Mouse (Mus musculus) intestine, embryonic 16.5 days (tissue): Measurements from ENCODE around the gene Smco1. TPM values are rescaled to one million over a fixed set of nuclear protein-coding genes. Genes with fewer than 3 reads are reported as not detected.
"Not testable (repeated sequence)": the region's sequence is repeated elsewhere in the genome, so short reads cannot be mapped to it uniquely, and the experiment has no call there.

Experiments
- ATAC-seq: fragments of 200-750 bp; cut with Nextera tagmentation; 2 replicates; pipeline ENCODE4 v1.8.0; 2017; ENCODE audit warnings: moderate TSS enrichment, moderate library complexity
- H3K27ac ChIP-seq: fragments of 300-500 bp; sonication (generic); 2 replicates; pipeline ENCODE4 v1.5.1; 2014; ENCODE audit warnings: mild to moderate bottlenecking, low read length
- H3K27me3 ChIP-seq: fragments of 300-500 bp; sonication (generic); replicated peaks from 2 replicates; pipeline ENCODE4 v1.6.1; 2014; ENCODE audit warnings: low read length, control low read depth, mixed read lengths; ENCODE audit not compliant: control insufficient read depth, insufficient read depth
- H3K36me3 ChIP-seq: fragments of 300-500 bp; sonication (generic); 2 replicates; pipeline ENCODE4 v1.6.1; 2014; ENCODE audit warnings: low read length, control low read depth; ENCODE audit not compliant: control insufficient read depth, insufficient read depth
- H3K4me1 ChIP-seq: fragments of 300-500 bp; sonication (generic); 2 replicates; pipeline ENCODE4 v1.6.1; 2014; ENCODE audit warnings: low read length, control low read depth, mixed read lengths; ENCODE audit not compliant: control insufficient read depth, insufficient read depth
- H3K4me2 ChIP-seq: fragments of 300-500 bp; sonication (generic); 2 replicates; pipeline ENCODE4 v1.6.1; 2014; ENCODE audit warnings: low read depth, low read length, control low read depth
- H3K4me3 ChIP-seq: fragments of 300-500 bp; sonication (generic); 2 replicates; pipeline ENCODE4 v1.5.1; 2014; ENCODE audit warnings: mild to moderate bottlenecking, low read length
- H3K9ac ChIP-seq: fragments of 300-500 bp; sonication (generic); 2 replicates; pipeline ENCODE4 v1.6.1; 2014; ENCODE audit warnings: low read depth, low read length
- H3K9me3 ChIP-seq: fragments of 300-500 bp; sonication (generic); 2 replicates; pipeline ENCODE4 v1.6.1; 2016; ENCODE audit warnings: low read length, control low read depth; ENCODE audit not compliant: control insufficient read depth
- WGBS: fragments of 180-500 bp; shearing (Covaris S2); extraction: QIAGEN DNeasy Blood & Tissue Kit; methylation state at CpG from one replicate; pipeline ENCODE4 v1.1.7; 2014; 5-methylcytosine and 5-hydroxymethylcytosine counted together
- microRNA counts: library from miRNA; unstranded; fragments of <30 nt; microRNA quantifications from one replicate; lab custom pipeline; 2016
- microRNA-seq: library from miRNA; unstranded; fragments of <30 nt; microRNA quantifications from one replicate; pipeline ENCODE4, GENCODE M21; 2016
- polyA plus RNA-seq: library from polyadenylated mRNA; unstranded; fragments of >200 nt; fragmentation: Nextera tagmentation; extraction: Ambion mirVana; gene quantifications from 2 replicates; pipeline ENCODE4 v1.2.1, GENCODE M21; 2015

The Smco1 gene
- polyA plus RNA-seq, 1 experiment from 2014 or later: not detected

- H3K9ac ChIP-seq, H3K27ac ChIP-seq, ATAC-seq, H3K4me3 ChIP-seq, H3K4me2 ChIP-seq, H3K4me1 ChIP-seq, H3K36me3 ChIP-seq, H3K27me3 ChIP-seq, H3K9me3 ChIP-seq: not testable (repeated sequence)
- 95% methylated on average over 4 of the region's 4 CpGs for WGBS
Observed at GRCm38 (mm10) chr16:32299617-32300016, 28.3 kb downstream of the Smco1 start.

DNA sequence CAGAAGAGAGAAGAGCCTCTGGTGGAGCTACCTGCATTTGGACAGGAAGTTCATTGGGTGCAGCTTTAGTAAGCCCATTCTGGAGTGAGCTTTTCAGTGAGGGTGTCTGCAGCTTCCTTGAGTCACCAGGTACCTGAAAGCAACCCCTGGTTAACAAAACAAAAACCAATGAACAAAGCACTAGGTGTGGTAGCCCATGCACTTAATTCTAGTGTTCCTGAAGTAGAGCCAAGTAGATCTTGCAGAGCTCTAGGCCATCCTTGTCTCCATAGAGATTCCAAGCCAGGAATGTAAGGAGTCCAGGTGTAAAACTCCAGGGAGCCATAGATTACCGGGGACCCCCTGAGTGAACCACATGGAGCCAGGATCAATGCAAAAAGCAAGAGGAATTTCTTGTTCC, 31.8 kb downstream of the Smco1 start:
- no peaks in the 10 kb centered on the region for H3K27me3 ChIP-seq
- WGBS: 52% methylated on average over 1 of the region's 1 CpGs
- H3K27ac ChIP-seq: no peak overlapping the region
- no peak for ATAC-seq
- no peaks in the 10 kb centered on the region for H3K4me1 ChIP-seq
- H3K4me3 ChIP-seq: no peak overlapping the region
- no peak overlapping the region for H3K9ac ChIP-seq
- H3K36me3 ChIP-seq: no peaks in the 10 kb centered on the region
- H3K9me3 ChIP-seq: no peaks in the 10 kb centered on the region
- H3K4me2 ChIP-seq: no peak overlapping the region

- Histone ChIP-seq H3K4me2 (no peak overlapping the region), H3K4me3 (no peak overlapping the region), H3K27ac (no peak overlapping the region), H3K9ac (no peak overlapping the region), H3K36me3 (no peaks in the 10 kb centered on the region), H3K9me3 (no peaks in the 10 kb centered on the region), H3K4me1 (no peaks in the 10 kb centered on the region), H3K27me3 (no peaks in the 10 kb centered on the region)
- WGBS: 97% methylated on average over 7 of the region's 7 CpGs
- ATAC-seq: no peak
Observed at GRCm38 (mm10) chr16:32303886-32304285, 32.6 kb downstream of the Smco1 start.

DNA sequence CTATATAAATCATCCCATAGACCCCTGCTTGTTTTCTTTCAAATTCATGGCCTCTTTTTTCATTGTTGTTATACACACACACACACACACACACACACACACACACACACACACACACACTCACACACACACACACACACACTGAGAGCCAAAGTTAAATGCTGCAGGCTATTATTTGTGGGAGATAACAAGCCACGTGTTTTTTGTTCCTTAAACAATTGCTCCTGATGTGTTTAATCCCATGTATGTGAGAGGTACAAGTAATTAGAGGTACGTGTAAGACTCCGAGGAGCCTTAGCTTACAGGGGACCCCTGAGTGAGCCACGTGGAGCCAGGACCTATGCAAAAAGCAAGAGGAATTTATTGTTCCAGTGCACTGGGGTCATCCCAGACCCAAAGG, 40.7 kb downstream of the Smco1 start:
- WGBS: 78% methylated on average over 4 of the region's 4 CpGs
- Histone ChIP-seq H3K27me3 (no peaks in the 10 kb centered on the region), H3K9me3 (no peaks in the 10 kb centered on the region), H3K4me1 (no peaks in the 10 kb centered on the region), H3K4me2 (no peak overlapping the region), H3K27ac (no peak overlapping the region), H3K9ac (no peak overlapping the region), H3K36me3 (no peaks in the 10 kb centered on the region), H3K4me3 (no peak overlapping the region)
- no peak for ATAC-seq

DNA sequence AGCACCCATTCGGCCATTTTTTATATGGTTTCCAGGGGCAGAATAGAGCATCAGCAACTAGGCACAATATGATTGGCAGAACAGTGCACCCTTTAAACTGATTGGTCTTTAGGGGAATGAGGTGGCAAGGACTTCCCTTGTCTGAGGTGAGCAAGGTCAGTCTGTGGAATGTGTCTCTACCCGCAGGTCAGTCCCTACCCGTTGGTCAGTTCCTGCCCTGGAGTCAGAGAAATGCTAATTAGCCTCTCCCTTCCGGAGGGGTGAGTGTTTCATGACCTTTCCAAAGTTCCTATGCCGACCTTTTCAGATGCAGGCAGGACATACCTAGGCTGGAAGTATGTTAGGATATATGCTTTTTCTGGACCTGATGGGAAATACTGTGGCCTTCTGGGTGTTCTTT, 41.1 kb downstream of the Smco1 start:
- Histone ChIP-seq H3K27ac (no peak overlapping the region), H3K4me2 (no peak overlapping the region), H3K4me3 (no peak overlapping the region), H3K36me3 (no peaks in the 10 kb centered on the region), H3K9me3 (no peaks in the 10 kb centered on the region), H3K27me3 (no peaks in the 10 kb centered on the region), H3K4me1 (no peaks in the 10 kb centered on the region), H3K9ac (no peak overlapping the region)
- ATAC-seq: no peak
- WGBS: 45% methylated on average over 5 of the region's 5 CpGs

- WGBS: 62% methylated on average over 4 of the region's 4 CpGs
- Histone ChIP-seq H3K9me3 (no peaks in the 10 kb centered on the region), H3K27me3 (no peaks in the 10 kb centered on the region), H3K4me2 (no peak overlapping the region), H3K4me1 (no peaks in the 10 kb centered on the region), H3K9ac (no peak overlapping the region), H3K27ac (no peak overlapping the region), H3K4me3 (no peak overlapping the region), H3K36me3 (no peaks in the 10 kb centered on the region)
- no peak for ATAC-seq
Observed at GRCm38 (mm10) chr16:32312859-32313258, 41.6 kb downstream of the Smco1 start.

DNA sequence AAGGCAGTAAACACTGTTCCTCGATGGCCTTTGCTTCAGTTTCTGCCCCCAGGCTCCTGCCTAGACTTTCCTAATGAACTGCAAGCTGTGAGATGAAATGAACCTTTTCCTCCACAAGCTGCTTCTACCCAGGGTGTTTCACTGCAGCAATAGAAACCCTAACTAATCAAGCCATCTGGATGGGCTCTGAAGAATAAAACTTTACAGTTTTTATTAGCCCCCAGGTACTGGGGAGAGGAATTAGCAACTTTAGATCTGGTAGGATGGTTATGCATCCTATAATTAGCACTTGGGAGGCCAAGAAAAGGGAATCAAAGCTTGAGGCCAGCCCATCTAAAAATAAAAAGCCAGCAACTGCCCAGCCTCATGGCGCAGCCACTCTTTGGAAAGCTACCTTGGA, 45.3 kb downstream of the Smco1 start:
- Histone ChIP-seq H3K9ac (no peak overlapping the region), H3K27ac (no peak overlapping the region), H3K9me3 (no peaks in the 10 kb centered on the region), H3K4me2 (no peak overlapping the region), H3K27me3 (no peaks in the 10 kb centered on the region), H3K4me3 (no peak overlapping the region), H3K4me1 (no peaks in the 10 kb centered on the region), H3K36me3 (no peaks in the 10 kb centered on the region)
- no peak for ATAC-seq
- WGBS: 66% methylated on average over 2 of the region's 2 CpGs

DNA sequence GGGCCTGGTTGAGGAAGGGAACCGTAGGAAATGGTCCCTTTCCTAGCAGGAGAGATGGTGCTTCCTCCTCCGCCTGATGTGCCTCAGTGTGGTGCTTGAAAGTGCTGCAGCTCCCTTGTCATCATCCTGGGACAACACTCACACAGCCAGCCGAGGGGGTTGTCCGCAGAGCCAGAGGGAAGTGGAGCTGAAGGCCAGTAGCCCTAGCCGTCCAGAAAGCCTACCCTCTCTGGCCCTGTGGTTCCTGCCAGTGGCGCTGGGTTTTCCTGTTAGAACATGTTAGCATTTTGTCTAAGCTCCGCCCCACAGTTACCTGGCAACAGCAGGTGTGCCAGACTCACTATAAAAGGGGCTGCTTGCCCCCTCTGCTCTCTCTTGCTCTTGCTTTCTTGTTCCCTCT, 52.7 kb downstream of the Smco1 start:
- no peaks in the 10 kb centered on the region for H3K27me3 ChIP-seq
- H3K4me3 ChIP-seq: no peak overlapping the region
- no peak overlapping the region for H3K27ac ChIP-seq
- WGBS: 32% methylated on average over 7 of the region's 7 CpGs
- H3K36me3 ChIP-seq: no peaks in the 10 kb centered on the region
- H3K4me2 ChIP-seq: no peak overlapping the region
- no peak for ATAC-seq
- H3K4me1 ChIP-seq: no peaks in the 10 kb centered on the region
- 0 out of 2 replicates have a peak overlapping the region, but pooled peaks have one; percentile 8 for H3K9ac ChIP-seq
- H3K9me3 ChIP-seq: no peaks in the 10 kb centered on the region

MicroRNAs within 50 kb of the gene (microRNA counts, 519-probe panel; counts per million panel counts)
- microRNA mmu-miR-1946a (lab: Ali Mortazavi, UCI): 1,600 counts per million, percentile 16 among the panel's probes with 10 or more counts

Small RNA genes within 50 kb of the gene (microRNA-seq; reads per million reads assigned to microRNA genes)
- not detected for gene Mir1946a

Other genes starting within 250 kb of the Smco1 start
- gene Pak2, start 192.1 kb upstream of the Smco1 start, polyA plus RNA-seq: 34.5 and 34.6 TPM in 2 replicates
- gene Pigx, start 171.7 kb upstream of the Smco1 start, polyA plus RNA-seq: 108 and 109 TPM in 2 replicates
- 26.1 and 29.3 TPM in 2 replicates for gene Cep19, start 171.7 kb upstream of the Smco1 start, polyA plus RNA-seq
- 13.1 and 13.3 TPM in 2 replicates for gene Nrros, start 105.9 kb upstream of the Smco1 start, polyA plus RNA-seq
- not detected in 2 replicates for gene Bex6, start 91.6 kb upstream of the Smco1 start, polyA plus RNA-seq
- 2.6 and 2.7 TPM in 2 replicates for gene Fbxo45, start 24.3 kb upstream of the Smco1 start, polyA plus RNA-seq
- 17.2 and 17.6 TPM in 2 replicates for gene Wdr53, start 24.2 kb upstream of the Smco1 start, polyA plus RNA-seq
- gene Rnf168, start 6.0 kb downstream of the Smco1 start, polyA plus RNA-seq: 14.4 and 16.8 TPM in 2 replicates
- gene Ubxn7, start 60.8 kb downstream of the Smco1 start, polyA plus RNA-seq: 13.6 and 14.7 TPM in 2 replicates
- not detected in 2 replicates for gene Tm4sf19, start 129.0 kb downstream of the Smco1 start, polyA plus RNA-seq
- 32.5 and 34.0 TPM in 2 replicates for gene Tctex1d2, start 148.2 kb downstream of the Smco1 start, polyA plus RNA-seq
- 79.9 and 83.0 TPM in 2 replicates for gene Pcyt1a, start 159.5 kb downstream of the Smco1 start, polyA plus RNA-seq
- 157 and 177 TPM in 2 replicates for gene Slc51a, start 216.4 kb downstream of the Smco1 start, polyA plus RNA-seq
- 2.1 and 3.0 TPM in 2 replicates for gene Zdhhc19, start 224.8 kb downstream of the Smco1 start, polyA plus RNA-seq